Mouse (Mus musculus) layer of hippocampus, postnatal 36 days (tissue): ENCODE data around the gene Slc12a6. TPM values are rescaled to one million over a fixed set of nuclear protein-coding genes. Genes with fewer than 3 reads are reported as not detected.

Experiments
- DNase-seq, 2 experiments: peaks; one replicate each; pipeline ENCODE4 v3.0.0; 2022
- total RNA-seq, 2 experiments: library from RNA; stranded (reverse); gene quantifications; 2 replicates each; pipeline ENCODE4 v1.2.3; 2021

Slc12a6 gene
- total RNA-seq, 2 experiments from 2014 or later, result 107 to 114 TPM

GRCm38 (mm10) chr2:112391346-112392000, 125.8 kb downstream of the Slc12a6 start:
- DNase-seq, result no peak

GRCm38 (mm10) chr2:112392689-112393088, 127.1 kb downstream of the Slc12a6 start:
- no peak for DNase-seq

GRCm38 (mm10) chr2:112393958-112394357, 128.3 kb downstream of the Slc12a6 start:
- DNase-seq, result no peak

GRCm38 (mm10) chr2:112396649-112397048, 131.0 kb downstream of the Slc12a6 start:
- DNase-seq, result no peak

GRCm38 (mm10) chr2:112407030-112407429, 141.4 kb downstream of the Slc12a6 start:
- DNase-seq, result no peak

Other genes with a start within 250 kb of the Slc12a6 start
- not detected for gene Olfr1311, start 241.4 kb upstream of the Slc12a6 start, total RNA-seq
- not detected for gene Olfr1312, start 215.6 kb upstream of the Slc12a6 start, total RNA-seq
- not detected for gene Olfr1313, start 188.0 kb upstream of the Slc12a6 start, total RNA-seq
- gene Olfr1314, start 169.0 kb upstream of the Slc12a6 start, total RNA-seq, result not detected
- gene Olfr1315-ps1, start 150.4 kb upstream of the Slc12a6 start, total RNA-seq, result not detected
- not detected for gene Olfr1316, start 130.8 kb upstream of the Slc12a6 start, total RNA-seq
- not detected for gene Olfr1317, start 125.5 kb upstream of the Slc12a6 start, total RNA-seq
- gene Olfr1318, start 111.6 kb upstream of the Slc12a6 start, total RNA-seq, result not detected
- 10 to 100 TPM; 76.7 to 82.7 TPM for gene Lpcat4, start 26.4 kb upstream of the Slc12a6 start, total RNA-seq
- gene Nutm1, start 6.5 kb upstream of the Slc12a6 start, total RNA-seq, result not detected
- gene Nop10, start 3.9 kb upstream of the Slc12a6 start, total RNA-seq, result 10 to 100 TPM; 52.2 to 54.7 TPM
- under 1 TPM; 0.73 to 0.80 TPM for gene Gm21985, start 489 bp downstream of the Slc12a6 start, total RNA-seq
- 100 to 1,000 TPM; 127 to 143 TPM for gene Emc4, start 102.2 kb downstream of the Slc12a6 start, total RNA-seq
- gene Katnbl1, start 113.4 kb downstream of the Slc12a6 start, total RNA-seq, result 10 to 100 TPM; 11.4 to 12.9 TPM
- gene Emc7, start 189.2 kb downstream of the Slc12a6 start, total RNA-seq, result 10 to 100 TPM; 44.5 to 45.3 TPM
- gene Chrm5, start 214.9 kb downstream of the Slc12a6 start, total RNA-seq, result 1 to 10 TPM; 6.6 to 8.8 TPM
- 10 to 100 TPM in 1 of 2 experiments, 1 to 10 TPM in 1; 9.7 to 10.6 TPM for gene Aven, start 227.1 kb downstream of the Slc12a6 start, total RNA-seq